Mouse (Mus musculus) urinary bladder, postnatal 36 days (tissue): ENCODE data around the gene Bahd1.

Experiments used
- DNase-seq, 2 experiments: peaks; one replicate each; pipeline ENCODE4 v3.0.0; 2022; ENCODE audit warnings: low spot score in 2 of 2, mixed read lengths in 1 of 2

Bahd1 gene

GRCm38 (mm10) chr2:118898771-118899170 lies 1.4 kb upstream of the Bahd1 start:
- no peak for DNase-seq

GRCm38 (mm10) chr2:118899306-118899705 lies 871 bp upstream of the Bahd1 start:
- no peak for DNase-seq

DNA sequence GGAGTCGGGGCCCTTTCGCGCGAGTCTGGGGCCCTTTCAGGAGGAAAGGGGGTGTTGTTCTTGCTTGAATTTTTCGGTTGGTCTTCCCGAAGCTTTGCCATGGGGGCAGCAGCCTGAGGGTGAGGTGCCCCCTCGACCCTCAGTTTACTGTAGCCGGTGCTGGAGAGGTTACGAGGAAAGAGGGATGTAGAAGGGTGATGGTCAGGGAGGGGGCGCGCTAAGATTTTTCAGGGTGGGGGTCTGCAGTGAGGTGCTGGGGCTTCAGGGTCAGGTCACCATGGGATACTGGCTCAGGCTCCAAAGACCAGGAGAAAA lies 606 bp downstream of the Bahd1 start:
- no peak for DNase-seq

DNA sequence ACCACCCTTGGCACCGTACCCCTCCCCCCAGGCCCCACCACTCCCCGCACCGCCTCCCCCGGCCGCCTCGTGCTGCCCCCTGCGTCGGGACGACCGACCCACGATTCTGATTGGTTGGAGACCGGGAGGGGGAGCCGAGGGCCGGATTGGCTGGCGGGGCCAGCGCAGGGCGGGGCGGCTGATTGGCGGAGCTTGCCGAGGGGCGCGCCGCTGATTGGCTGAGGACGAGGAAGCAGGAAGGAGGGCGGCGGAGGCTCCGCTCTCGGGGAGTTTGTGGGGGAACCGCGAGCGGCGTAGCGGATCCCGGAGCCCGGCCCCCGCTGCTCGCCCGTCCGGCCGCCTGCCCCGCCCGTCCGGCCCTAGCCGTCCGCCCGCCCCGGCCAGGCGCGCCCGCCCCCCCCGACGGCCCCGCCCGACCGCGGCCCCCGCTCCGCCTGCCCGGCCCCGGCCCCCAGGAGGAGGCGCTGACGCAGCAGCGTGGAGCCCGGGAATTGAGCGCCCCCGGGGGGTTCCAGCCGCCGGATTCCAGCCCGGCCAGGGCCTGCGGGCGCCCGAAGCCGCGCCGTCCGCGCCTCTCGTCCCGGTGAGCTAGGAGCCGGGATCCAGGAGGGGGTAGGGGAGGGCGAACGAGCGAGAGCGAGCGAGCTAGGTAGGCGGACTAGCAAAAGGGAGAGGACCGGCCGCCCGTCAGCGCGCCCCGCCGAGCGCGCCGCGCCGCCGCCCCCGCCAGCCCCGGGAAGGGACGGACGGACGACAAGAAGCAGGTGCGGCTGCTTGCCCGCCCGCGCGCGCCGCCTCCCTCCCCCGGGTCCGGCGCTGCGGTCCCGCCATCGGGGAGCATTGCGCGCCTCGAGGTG lies 1.2 kb downstream of the Bahd1 start:
- peak; percentile 91 to 98 for DNase-seq

DNA sequence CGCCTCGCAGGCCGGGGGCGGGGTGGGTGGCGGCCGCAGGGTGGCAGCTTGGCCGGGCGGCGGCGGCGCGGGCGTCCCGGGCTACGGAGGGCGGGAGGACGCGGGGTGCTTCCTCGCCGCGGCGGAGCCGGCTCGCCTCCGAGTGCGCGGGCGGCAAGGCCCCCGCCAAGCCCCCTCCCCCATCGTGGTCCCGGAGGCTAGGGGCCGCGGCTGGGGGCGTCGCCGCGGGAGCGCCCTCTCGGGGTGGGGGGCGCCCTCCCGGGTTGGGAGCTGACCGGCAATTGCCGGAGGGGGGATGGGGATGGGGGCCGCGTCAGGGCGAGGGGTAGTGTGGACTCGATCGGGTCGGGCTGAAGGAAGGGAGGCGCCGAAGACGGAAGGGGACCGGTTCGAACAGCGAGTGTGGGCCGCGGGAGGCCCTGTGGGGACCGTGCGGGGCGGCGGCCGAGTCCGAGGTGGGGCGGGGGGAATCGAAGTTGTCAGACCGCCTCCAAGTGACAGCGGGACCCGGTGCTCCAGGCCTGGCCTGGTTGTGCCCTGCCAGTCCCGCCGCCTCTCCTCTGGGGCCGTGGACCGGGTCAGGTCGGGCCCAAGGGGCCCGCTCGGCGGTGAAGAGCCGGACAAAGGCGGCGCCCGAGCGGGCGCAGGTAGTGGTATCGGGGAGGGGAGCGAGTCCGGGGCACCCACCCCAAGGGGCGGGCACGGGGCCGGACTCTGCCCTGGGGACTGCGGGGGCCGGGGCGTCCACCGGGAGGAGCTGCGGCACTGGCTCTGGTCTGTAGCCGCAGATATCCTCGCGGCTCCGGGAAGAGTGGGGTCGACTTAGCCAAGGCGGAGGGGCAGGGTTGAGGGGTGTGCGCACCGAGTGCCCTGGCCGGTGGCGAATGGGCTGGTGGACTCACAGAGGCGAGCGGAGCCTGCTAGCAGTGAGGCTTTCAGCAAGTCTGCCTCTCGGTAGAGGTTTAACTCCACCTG lies 2.2 kb downstream of the Bahd1 start:
- DNase-seq: peak; percentile 30 to 42

GRCm38 (mm10) chr2:118903333-118903741 lies 3.2 kb downstream of the Bahd1 start:
- no peak for DNase-seq

- DNase-seq: no peak
Measured at GRCm38 (mm10) chr2:118905433-118906117, 5.4 kb downstream of the Bahd1 start.

- DNase-seq: no peak
Measured at GRCm38 (mm10) chr2:118906118-118906492, 5.9 kb downstream of the Bahd1 start.

DNA sequence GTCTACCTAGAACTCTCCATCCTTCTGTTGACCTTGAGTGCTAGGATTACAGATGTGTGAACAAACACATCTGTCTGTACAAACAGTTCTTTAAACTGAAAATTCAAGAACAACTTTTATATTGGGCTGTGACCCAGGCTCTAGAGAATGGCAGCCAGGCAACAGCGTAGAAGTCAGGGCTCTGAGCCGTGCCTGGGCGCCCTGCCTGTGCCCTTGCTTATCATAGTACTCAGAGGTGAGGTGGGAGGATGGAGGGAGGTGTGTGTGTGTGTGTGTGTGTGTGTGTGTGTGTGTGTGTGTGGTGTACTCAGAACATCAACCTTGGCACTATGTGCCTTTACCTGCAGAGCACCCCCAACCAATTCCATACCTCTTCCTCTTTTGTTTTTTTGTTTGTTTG lies 7.6 kb downstream of the Bahd1 start:
- DNase-seq: no peak

GRCm38 (mm10) chr2:118909151-118909550 lies 9.0 kb downstream of the Bahd1 start:
- DNase-seq: no peak

DNA sequence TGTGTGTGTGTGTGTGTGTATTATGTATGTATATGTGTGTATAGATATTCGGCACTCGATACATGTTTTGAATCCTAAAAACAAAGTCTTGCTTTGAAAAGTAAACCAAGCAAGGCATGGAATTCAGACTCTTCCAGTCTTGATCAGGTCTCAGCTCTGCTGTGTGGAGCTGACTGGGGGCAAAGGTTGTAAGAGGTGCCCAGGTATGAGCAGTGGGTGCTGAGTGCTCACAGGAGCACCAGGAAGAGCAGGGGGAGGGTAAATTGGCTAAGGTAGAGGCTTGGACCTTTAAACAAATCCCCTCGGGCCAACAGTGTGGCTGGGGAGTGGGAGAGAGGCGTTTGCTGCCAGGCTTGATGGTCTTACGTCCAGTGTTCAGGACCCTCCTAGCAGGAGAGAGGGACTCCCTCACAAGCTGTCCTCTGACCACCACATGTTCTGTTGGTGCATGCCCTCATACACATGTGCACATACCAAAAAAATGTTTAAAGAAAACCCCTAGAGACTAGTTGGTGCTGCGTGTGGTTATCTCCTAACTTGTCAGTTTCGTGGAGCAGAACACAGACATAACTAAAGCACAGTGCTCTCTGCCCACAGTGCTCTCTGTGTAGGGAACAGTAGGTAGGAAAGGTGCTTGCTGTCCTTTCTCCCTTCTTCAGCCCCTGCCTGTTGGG lies 10.6 kb downstream of the Bahd1 start:
- no peak for DNase-seq

GRCm38 (mm10) chr2:118912706-118913105 lies 12.5 kb downstream of the Bahd1 start:
- no peak for DNase-seq

- DNase-seq: no peak
Measured at GRCm38 (mm10) chr2:118913551-118914276, 13.5 kb downstream of the Bahd1 start.

DNA sequence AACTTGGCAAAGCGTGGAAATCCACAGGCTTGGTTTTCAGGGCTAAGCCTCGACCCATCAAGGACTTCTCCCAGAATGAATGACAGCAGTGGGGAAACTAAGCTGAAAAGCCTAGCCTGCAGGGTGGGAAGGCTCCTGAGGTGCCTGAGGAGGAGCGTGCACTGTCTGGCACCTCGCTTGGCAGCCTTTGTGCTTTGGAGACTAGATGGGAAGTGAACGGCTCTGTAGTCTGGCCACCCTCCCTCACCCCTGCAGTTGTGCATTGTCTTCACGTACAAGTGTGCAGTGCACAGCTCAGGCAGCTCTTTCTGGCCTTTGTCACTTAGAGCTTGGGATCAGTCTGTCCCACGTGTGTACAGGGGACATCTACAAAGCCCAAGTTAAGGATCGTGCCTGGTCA lies 14.5 kb downstream of the Bahd1 start:
- DNase-seq: no peak

DNA sequence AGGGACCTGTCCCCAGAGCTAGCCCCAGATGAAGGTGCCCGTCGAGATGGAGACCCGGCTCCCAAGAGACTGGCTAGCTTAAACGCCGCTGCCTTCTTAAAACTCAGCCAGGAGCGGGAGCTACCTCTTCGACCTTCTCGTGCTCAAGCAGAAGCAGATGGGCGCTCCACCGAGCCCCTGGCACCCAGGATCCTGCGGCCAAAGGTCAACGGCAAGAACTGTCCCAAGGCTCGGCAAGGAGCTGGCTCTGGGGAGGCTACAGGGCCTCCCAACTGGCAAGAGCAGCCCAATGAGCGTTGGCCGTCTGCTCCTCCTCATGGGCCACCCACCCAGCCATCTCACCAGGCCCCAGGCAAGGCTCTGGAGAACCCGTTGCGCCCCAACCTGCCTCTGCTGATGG lies 16.3 kb downstream of the Bahd1 start:
- no peak for DNase-seq

GRCm38 (mm10) chr2:118918543-118918942 lies 18.4 kb downstream of the Bahd1 start:
- DNase-seq: no peak

DNA sequence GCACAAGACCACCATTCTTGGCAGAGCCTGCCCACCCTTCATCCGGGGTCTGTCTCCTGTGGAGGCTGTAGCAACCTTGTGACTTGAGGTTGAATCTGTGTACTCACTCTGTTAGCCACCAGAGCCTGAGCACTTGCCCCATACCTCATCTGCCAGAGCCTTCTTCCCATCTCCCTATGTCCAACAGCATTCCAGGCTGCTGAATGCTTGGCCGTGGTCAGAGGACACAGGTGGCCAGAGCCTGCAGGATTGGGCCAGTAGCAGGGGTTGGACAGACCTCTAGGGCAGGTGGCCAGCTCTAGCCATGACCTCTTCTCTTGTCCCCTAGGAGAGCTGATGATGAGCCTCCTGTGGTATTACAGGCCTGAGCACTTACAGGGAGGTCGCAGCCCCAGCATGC lies 20.3 kb downstream of the Bahd1 start:
- no peak for DNase-seq

- no peak for DNase-seq
Measured at GRCm38 (mm10) chr2:118925952-118926351, 25.8 kb downstream of the Bahd1 start.

DNA sequence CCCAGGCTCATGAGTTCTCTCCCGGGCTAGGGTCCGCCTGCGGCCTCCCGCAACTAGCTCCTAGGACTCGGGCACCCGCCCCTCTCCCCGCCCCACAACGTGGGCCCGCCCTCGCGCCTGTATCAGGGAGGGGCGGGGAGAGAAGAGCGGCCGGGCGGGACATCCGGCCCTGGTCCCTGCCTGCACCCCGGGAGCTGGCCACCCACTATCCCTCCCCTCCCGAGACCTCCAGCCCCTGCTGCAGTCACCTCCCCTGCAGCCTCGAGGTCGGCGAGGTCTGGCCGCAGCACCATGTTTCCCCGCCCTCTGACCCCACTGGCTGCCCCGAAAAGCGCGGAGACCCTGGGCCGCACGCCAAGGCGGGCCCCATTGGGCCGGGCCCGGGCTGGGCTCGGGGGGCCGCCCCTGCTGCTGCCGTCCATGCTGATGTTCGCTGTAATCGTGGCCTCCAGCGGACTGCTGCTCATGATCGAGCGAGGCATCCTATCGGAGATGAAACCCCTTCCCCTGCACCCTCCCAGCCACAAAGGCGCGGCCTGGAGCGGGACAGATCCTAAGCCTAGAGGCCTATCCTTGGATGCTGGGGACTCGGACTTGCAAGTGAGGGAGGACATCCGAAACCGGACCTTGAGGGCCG lies 26.3 kb downstream of the Bahd1 start, which contains the start of gene Chst14:
TSS of gene Chst14 (plus strand) at position 136 of the 637 bp plus-strand sequence.
- peak; percentile 66 to 76 for DNase-seq

- DNase-seq: no peak
Measured at GRCm38 (mm10) chr2:118926998-118927739, 27.0 kb downstream of the Bahd1 start.
